Mouse (Mus musculus): Measurements from ENCODE around the gene Tomm70a.

- TF ChIP-seq GATA1 (IDR thresholded peaks at IDR 0.05; ENCODE audit: borderline replicate concordance, low read length) (no peak), CTCF (IDR thresholded peaks at IDR 0.05; ENCODE audit: low read depth, low read length) (no peak), TAL1 (conservative IDR thresholded peaks at IDR 0.05; ENCODE audit: low read depth, low read length) (no peak), GATA2 (IDR thresholded peaks at IDR 0.05; ENCODE audit: borderline replicate concordance, low read depth, low read length) (no peak), POLR2AphosphoS5 (IDR thresholded peaks at IDR 0.05; ENCODE audit: insufficient replicate concordance, low read depth, low read length) (no peak)
Measured at GRCm38 (mm10) chr16:57092460-57092859, 29.0 kb upstream of the Tomm70a start.
